Mouse (Mus musculus): ENCODE data around the gene Cyb5r4. TPM values are rescaled to one million over a fixed set of nuclear protein-coding genes. Genes with fewer than 3 reads are reported as not detected.
"Not testable (repeated sequence)": the region's sequence is repeated elsewhere in the genome, so short reads cannot be mapped to it uniquely, and the experiment has no call there.

The Cyb5r4 gene
- total RNA-seq, 1 experiment from 2014 or later = 39.0 TPM

GRCm38 (mm10) chr9:87025764-87026163, 4.0 kb downstream of the Cyb5r4 start:
- DNase-seq = no peak

DNA sequence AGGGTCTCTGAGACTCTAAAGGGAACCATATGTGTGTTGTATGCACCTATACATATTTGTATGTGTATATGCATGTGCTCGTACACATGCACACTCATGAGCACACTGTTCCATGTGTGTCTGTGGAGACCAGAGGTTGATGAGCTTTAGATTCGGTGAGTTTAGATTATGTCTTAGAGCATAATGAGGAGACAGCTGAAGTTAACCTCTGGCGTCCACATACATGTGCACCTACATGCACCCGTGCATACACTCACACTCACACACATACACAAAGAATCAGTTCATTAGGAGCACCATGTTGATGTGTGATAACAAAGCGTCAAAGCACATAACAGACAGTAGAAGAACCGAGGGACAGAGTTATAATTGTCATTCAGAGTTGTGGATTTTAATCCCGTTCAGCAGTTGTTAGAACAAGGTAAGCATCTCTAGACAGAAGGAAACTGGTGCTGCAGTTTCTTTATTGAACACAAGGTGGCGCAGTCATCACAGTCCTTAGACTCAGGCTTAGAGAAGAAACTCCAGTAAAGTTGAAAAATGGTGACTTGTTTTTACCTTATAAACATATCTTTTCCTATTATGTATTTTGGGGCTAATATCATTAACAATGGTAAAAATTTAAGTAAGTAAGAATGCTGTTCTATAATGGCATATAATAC, 5.7 kb downstream of the Cyb5r4 start:
- DNase-seq = peak; percentile 58

- no peak for DNase-seq
Measured at GRCm38 (mm10) chr9:87032196-87032595, 10.4 kb downstream of the Cyb5r4 start.

DNA sequence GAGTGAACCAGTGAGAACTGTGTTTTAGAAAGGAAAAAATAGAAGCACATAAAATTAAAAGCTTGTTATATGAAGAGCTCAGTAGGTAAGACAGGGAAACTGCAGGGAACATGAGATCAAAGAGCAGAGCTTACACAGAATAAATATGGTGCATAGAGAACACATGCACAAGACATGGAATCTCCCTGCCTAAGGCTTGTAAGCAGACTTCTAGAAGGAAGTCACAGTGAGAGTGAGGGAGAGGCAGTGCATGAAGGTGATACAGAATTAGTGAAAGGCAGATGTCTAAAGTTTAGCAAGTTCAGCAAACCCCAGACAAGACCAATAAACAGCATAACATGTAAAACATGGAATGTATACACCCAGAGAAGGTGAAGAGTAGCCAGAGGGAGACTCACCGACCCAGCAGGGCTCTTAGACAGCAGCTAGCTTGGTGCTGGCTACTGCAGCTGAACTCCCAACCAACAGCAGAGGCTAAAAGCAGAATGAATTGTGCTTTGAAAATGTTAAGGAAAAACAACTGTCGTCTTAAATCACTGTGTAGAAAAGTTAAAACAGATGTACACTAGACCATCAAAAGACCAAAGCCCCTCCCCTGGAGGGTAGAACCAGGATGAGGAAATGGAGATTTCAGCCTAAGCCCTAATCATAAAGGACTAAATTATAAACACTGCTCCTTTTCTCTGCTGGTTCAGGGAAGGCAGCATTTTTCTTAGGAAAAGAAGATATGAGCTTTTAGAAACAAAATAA, 13.2 kb downstream of the Cyb5r4 start:
- DNase-seq = no peak

- DNase-seq = peak; percentile 21
Measured at GRCm38 (mm10) chr9:87049425-87049824, 27.6 kb downstream of the Cyb5r4 start.

DNA sequence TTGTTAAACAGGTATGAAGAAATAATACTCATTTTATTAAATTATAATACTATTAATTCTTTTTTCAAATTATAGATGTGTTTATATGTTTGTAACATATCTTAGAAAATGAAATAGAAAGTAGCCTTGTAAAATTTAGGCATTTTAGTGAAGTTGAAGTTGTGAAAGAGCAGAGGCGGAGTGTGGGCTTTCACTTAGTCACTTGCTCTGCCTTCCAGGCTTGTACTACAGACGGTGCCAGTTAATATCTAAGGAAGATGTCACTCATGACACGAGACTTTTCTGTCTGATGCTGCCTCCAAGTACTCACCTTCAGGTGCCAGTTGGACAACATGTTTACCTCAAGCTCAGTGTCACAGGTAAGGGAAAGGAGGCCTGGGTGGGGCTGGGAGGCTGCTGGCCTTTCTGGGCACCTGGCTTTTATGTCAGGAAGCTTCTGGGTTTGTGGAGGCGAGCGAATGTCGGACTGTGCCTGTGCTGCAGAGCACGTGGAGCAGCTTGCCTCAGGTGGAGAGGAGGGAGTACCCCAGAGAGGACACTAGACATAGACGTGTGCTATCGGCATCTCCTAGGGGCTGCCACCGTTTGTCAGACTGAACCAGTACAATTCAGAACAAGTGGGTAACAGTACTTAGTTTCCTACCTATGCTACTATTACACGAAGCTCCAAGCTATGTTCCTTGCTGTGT, 33.9 kb downstream of the Cyb5r4 start:
- DNase-seq = no peak

DNA sequence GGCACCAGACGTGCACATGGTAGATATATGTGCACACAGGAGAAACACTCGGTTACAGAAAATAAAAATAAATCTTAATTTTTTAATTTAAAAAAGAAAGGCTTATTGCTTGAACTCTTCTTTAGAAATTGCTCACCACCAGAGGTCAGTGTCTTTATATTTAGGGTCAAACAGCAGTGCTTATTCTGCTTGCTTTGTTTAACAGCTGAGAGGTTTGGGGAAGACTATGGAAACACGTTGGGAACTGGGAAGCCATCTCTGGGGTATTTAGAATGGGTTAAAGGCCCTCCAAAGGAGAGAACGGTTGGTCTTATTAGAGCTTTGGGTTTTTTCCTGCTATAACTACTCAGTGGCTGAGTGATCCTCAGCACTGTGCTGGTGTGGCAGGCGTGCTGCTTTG, 40.5 kb downstream of the Cyb5r4 start:
- DNase-seq = no peak

DNA sequence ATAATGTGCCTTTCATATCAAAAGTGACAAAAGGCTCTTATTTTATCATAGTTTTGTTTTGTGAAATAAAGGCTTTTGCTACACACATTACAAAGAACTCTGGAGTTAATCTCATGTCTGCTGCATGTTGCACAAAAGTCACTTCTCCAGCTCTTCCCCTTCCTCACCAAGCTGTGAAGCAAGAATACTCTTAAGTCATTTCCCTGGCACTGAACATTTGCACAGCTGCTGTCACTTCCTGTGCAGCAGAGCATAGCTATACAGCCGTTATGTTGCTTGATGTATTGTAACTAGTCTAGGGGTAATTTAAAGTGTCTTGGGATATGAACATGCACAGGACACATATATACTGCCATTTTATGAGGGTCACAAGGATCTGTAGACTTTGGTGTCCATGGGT, 46.3 kb downstream of the Cyb5r4 start:
- DNase-seq = no peak

- DNase-seq = not testable (repeated sequence)
Measured at GRCm38 (mm10) chr9:87071566-87071965, 49.8 kb downstream of the Cyb5r4 start.

GRCm38 (mm10) chr9:87077919-87078318, 56.1 kb downstream of the Cyb5r4 start:
- DNase-seq = peak; percentile 5

GRCm38 (mm10) chr9:87079511-87079910, 57.7 kb downstream of the Cyb5r4 start:
- DNase-seq = peak; percentile 12

DNA sequence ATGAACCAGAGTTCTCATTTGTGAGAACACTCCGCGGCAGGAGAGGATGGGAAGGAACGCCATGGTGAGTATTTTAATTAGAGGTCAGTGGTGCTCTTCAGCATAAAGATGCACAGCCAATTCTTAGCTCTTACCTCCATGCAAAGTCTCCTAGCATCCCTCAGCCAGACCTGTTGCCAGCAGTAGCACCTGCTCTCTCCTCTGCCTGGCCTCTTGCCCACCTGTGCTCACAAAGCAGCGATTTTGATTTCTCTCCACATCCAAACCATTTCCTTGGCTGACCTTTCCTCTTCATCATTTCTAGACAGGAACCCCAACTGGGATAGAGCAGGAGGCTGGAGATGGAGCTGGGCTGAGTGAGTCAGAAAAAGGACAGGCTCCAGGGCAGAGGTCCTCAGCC, 65.2 kb downstream of the Cyb5r4 start:
- no peak for DNase-seq

GRCm38 (mm10) chr9:87097989-87098388, 76.2 kb downstream of the Cyb5r4 start:
- DNase-seq = peak; percentile 80

DNA sequence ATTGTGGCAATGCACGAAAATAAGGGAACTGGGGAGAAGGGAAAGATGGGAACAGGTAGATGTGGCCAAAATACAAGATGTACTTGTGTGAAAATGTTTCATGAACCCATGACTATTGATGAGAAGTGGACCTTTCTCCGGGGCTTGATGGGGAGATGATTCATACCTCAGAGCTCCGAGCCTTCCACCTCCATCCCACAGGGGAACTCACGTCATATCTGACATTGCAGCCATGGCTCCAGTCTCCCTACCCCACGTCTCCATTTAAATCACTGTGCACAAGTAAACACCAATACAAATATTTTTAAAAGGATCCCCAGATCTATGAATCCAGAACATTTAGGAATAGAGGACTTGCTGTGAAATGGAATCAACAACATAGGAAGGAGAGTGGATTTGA, 93.2 kb downstream of the Cyb5r4 start:
- no peak for DNase-seq

DNA sequence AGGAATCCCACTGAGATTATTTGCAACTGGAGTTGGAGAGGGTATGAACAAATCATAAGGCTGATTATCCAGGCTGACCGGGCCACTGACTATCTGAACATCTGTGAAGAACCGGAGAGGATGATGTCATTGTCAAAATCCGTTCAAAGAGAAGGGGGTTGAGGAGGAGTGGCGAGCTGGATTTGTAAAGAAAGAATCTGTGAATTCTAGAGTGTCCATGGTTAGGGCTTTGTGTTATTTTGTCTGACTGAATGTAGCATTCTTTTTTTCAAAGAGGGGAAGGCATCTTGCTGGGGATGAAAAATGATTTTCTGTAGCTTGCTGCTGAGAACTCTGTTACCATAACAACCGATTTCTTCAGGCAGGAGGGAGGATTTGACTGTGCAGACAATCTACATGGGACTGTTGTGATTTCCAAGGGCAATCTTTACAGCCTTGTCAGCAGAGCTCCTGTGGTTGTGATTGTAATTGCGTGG, 93.7 kb downstream of the Cyb5r4 start:
- no peak for DNase-seq

DNA sequence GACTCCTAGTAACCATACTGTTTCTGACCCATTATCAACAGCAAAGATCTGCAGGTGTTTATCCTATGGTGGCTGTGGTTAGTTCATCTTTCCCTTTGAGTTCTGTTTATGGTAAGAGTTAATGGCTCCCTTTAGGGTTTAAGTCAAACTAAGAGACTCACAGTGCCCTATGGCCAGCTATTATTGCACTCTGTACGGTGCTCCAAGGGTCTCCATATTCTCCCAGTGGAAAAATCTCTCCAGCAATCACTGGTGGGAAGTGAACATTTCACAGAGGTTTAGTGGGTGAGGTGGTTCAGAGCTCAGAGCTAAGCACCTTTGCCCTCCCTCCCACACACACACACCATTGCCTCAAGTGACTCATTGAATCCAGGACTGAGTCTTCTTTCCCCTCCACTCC, 94.2 kb downstream of the Cyb5r4 start:
- no peak for DNase-seq

DNA sequence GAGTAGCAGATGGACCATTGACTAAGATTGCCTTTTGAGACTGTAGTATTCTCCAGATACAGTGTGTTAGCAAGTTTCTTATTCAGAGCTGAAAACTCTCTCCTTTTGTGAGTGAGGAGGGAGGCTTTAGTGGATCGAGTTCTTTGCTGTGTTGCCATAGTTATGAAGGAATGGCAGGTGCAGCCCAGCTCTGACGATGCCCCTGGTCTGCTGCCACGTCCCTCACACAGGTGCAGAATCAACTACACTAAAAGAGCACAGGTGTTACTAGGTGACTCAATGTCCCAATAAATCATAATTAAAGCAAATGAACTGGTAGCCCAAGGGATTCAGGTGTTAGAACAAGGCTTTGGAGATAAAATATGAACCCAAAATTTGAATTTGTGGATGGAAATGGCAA, 97.2 kb downstream of the Cyb5r4 start:
- DNase-seq = no peak

- DNase-seq = no peak
Measured at GRCm38 (mm10) chr9:87121956-87122493, 100.2 kb downstream of the Cyb5r4 start.

- DNase-seq = not testable (repeated sequence)
Measured at GRCm38 (mm10) chr9:87127046-87127445, 105.2 kb downstream of the Cyb5r4 start.

All from adrenal gland, postnatal 14 days (tissue).